Mouse (Mus musculus): ENCODE data around the gene Krt79. TPM values are rescaled to one million over a fixed set of nuclear protein-coding genes. Genes with fewer than 3 reads are reported as not detected.

The Krt79 gene
- polyA plus RNA-seq, 1 experiment from 2014 or later: 1.3 TPM

DNA sequence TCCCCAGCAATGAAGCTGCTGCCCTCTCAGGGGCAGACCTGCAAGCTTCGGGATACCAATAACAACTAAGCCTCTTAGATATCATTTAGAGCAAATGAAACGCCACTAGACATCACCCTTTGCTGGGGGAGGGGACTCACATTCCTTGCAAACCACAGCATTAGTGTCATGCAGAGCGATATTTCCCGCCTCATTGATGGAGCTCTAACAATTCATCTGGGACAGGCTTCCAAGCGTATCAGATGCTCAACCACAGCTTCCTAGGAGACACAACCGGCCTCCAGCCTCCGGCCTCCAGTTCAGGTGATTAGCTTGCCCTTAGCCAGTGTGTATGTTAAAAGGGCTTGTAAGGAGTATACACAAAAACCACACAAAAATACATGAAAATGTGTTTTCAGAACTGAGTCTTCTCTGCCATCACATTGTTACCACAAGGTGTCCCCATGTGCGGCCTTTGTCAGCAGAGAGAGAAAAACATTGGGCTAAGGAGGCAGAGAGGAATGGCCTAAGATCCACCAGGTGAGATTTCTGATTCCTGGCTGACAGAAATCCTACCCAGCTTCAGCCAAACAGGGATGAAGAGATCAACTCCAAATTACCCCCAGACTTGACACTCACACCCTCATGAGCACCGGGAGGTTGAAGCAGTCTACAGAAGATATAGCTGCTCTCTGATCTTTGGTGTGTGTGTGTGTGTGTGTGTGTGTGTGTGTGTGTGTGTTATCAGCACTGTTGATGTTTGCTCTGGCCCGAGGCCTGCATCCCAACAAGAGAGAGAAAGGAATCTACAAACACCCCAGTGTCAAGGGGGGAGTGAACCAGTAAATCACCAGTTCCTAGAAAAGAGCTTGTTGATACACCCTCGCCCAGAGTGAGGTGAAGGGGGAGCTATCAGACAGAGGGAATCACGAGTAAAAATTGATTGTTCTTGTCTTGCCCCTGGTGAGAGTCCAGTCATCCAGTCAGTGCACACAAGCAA is 37.7 kb downstream of the Krt79 start:
- DNase-seq (ENCODE audit: low read depth, low spot score) (peak; percentile 7), ATAC-seq (no peak)
- POLR2A ChIA-PET: no interaction called here
- in situ Hi-C loops (cut with MboI; ENCODE audit: low pct_unique_long_range_greater_than_20kb): no loop called here
- peak; percentile 50 for TF ChIP-seq CTCF (IDR thresholded peaks at IDR 0.05)
- CTCF ChIA-PET: interaction anchor here (0.9 to 1.4 kb wide), 5 partner anchors 10 to 25 kb away, joined by 3 read pairs; no protein-coding TSS in a partner anchor
- H3K27me3 ChIP-seq: peaks cover 4% of the 10 kb centered on the region

DNA sequence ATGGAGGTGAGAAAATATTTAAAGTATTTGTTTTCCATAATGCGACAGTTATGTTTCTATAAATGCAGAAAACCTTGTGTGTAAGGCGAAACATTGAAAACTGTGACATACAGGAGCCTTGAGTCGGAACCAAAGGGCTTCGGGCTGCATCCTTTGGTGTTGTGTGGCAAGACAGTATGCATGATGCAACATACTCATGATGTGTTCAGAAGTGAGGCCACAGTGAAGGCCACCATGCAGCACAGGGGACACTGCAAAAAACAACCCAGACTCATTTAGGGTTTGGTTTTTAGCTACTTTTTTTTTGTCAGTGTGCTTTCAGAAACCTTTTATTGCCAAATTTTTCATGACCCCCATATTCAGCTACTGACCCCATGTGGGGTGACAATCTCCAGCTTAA is 44.9 kb downstream of the Krt79 start:
- no peak for TF ChIP-seq CTCF (IDR thresholded peaks at IDR 0.05)
- peaks cover 24% of the 10 kb centered on the region for H3K27me3 ChIP-seq
- DNase-seq (ENCODE audit: low read depth, low spot score): no peak
- CTCF ChIA-PET: no interaction called here
- in situ Hi-C loops (cut with MboI; ENCODE audit: low pct_unique_long_range_greater_than_20kb): no loop called here
- POLR2A ChIA-PET: no interaction called here
- no peak for ATAC-seq

- no peak for DNase-seq (ENCODE audit: low read depth, low spot score)
- ChIA-PET CTCF (interaction anchor here (0.8 kb wide), 1 partner anchor 14 kb away, joined by 3 read pairs; no protein-coding TSS in a partner anchor), POLR2A (no interaction called here)
- peaks cover 28% of the 10 kb centered on the region for H3K27me3 ChIP-seq
- ATAC-seq: no peak
- in situ Hi-C loops (cut with MboI; ENCODE audit: low pct_unique_long_range_greater_than_20kb): no loop called here
- no peak for TF ChIP-seq CTCF (IDR thresholded peaks at IDR 0.05)
Observed at GRCm38 (mm10) chr15:101892820-101893219, 47.3 kb downstream of the Krt79 start, which contains the start of gene Krt76. TSS of gene Krt76 (minus strand) at chr15:101892920.

DNA sequence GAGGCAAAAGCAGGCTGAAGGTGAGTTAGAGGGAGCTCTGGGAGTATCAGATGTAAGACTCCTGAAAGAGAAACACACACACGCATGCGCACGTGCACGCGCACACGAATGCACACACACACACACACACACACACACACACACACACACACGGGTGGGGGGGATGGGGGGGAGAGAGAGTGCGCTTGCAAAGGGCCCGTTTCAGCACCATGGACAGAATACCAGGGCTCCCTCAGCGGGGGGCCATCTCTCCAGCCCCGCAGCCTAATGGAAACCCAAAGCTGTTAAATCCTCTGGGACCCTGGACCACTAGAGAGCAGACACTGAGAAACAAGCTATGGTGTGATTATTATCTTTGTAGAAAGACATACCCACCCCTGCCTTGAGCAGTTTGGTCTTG is 60.3 kb downstream of the Krt79 start:
- POLR2A ChIA-PET: no interaction called here
- CTCF ChIA-PET: interaction anchor here (2.5 kb wide), 1 partner anchor 9 kb away, joined by 9 read pairs; no protein-coding TSS in a partner anchor
- no peak for TF ChIP-seq CTCF (IDR thresholded peaks at IDR 0.05)
- in situ Hi-C loops (cut with MboI; ENCODE audit: low pct_unique_long_range_greater_than_20kb): no loop called here
- ATAC-seq: no peak
- H3K27me3 ChIP-seq: peaks cover 15% of the 10 kb centered on the region
- DNase-seq (ENCODE audit: low read depth, low spot score): no peak

Other genes starting within 250 kb of the Krt79 start
- gene Krt6a, start 246.0 kb downstream of the Krt79 start, polyA plus RNA-seq (2021): not detected
- gene Krt5, start 227.4 kb downstream of the Krt79 start, polyA plus RNA-seq (2021): 0.03 TPM
- not detected for gene Krt71, start 197.2 kb downstream of the Krt79 start, polyA plus RNA-seq (2021)
- gene Krt72, start 153.9 kb downstream of the Krt79 start, polyA plus RNA-seq (2021): not detected
- gene Krt73, start 138.0 kb downstream of the Krt79 start, polyA plus RNA-seq (2021): not detected
- not detected for gene Krt2, start 122.2 kb downstream of the Krt79 start, polyA plus RNA-seq (2021)
- not detected for gene Krt1, start 89.5 kb downstream of the Krt79 start, polyA plus RNA-seq (2021)
- gene Krt77, start 70.6 kb downstream of the Krt79 start, polyA plus RNA-seq (2021): not detected
- not detected for gene Krt76, start 47.4 kb downstream of the Krt79 start, polyA plus RNA-seq (2021)
- 0.19 TPM for gene Krt4, start 15.6 kb downstream of the Krt79 start, polyA plus RNA-seq (2021)
- 0.05 TPM for gene Krt78, start 14.0 kb upstream of the Krt79 start, polyA plus RNA-seq (2021)
- gene Krt8, start 64.2 kb upstream of the Krt79 start, polyA plus RNA-seq (2021): 73.5 TPM
- 24.8 TPM for gene Krt18, start 87.9 kb upstream of the Krt79 start, polyA plus RNA-seq (2021)
- gene Eif4b, start 133.4 kb upstream of the Krt79 start, polyA plus RNA-seq (2021): 237 TPM
- gene Tns2, start 160.1 kb upstream of the Krt79 start, polyA plus RNA-seq (2021): 53.6 TPM
- gene Spryd3, start 195.9 kb upstream of the Krt79 start, polyA plus RNA-seq (2021): 47.4 TPM
- 0.05 TPM for gene Igfbp6, start 204.0 kb upstream of the Krt79 start, polyA plus RNA-seq (2021)
- 0.13 TPM for gene Soat2, start 210.2 kb upstream of the Krt79 start, polyA plus RNA-seq (2021)